Comparison of ENCODE assay signal across 1 mouse cellular context in the genomic region with DNA sequence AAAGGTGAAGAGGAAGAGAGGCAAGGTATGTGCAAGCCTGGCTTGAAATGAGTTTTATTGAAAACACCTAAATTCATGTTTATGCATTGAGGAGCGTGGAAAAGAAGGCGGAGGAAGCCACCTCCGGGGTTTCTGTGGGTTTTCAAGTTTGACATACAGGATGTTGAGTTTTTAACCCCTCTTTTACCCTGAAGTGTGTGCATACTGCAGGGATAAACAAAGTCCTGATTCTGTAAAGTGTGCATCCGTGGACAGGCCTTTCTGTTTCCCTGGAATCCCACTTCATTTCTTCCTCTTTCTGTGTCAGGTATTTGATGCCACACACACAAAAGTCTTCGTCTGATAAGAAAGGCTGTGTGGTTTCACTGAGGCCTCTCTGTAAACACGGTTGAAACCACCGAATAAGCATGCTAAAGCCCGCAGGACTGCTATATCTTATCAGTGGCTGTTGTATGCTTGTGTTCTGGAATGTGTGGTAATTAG.
TF ChIP-seq lines count a peak whose summit lies in the region.

No protein-coding gene starts in this region.

TF ChIP-seq in CH12.LX, 34 proteins besides CTCF, POLR2A, EP300 and RAD21 (continued from another document):
- TF ChIP-seq ZMIZ1 (IDR thresholded peaks at IDR 0.05; ENCODE audit: low read depth, low read length) = no peak
- no peak for TF ChIP-seq MYC (IDR thresholded peaks at IDR 0.05; ENCODE audit: low read depth, low read length)
